Mouse (Mus musculus) c-Kit-negative CD71-positive TER-119-positive erythroid progenitor cells, embryonic 14.5 days (primary cell): ENCODE results near the gene Gm20532.

Experiments
- DNase-seq: peaks from one replicate; pipeline ENCODE4 v3.0.0-alpha.2; 2013; ENCODE audit warnings: low read depth, low spot score

The Gm20532 gene

DNA sequence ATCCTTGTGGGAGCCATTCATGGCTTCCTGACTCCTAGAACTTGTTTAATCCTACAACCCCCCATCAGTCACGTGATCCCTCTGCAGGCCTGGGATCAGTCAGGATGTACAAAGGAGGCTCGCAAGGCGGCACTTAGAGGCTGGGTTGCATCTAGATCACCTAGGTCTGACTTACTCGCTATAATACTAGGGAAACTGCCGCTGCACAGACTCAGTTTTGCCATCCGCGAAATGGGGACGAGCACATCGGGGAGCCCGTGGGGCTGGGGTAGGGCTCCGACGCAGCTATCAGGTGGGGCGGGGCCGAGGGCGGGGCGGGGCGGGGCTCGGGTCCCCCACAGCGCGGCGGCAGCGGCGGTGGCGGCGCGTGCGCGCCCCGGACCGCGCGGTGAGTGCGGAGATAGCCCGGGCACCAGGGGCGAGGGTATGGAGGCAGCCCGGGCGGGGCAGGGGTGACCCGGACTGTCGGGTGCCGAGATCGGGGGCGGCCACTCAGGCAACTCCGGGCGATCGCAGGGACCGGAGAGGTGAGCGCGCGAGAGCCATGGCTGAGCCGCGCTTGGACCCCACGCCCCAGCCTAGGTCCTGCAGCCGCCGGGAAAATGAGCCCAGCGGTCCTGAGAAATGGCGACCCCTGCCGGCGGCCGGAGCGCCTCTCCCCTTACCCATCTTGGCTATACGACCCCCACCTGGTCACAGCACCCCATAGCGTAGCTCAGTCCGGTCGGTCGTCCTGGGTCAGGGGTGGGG lies at the start of gene Gm20532:
Gm20532 (plus strand) TSS at position 346 of the 750 bp plus-strand sequence.
- no peak for DNase-seq

DNA sequence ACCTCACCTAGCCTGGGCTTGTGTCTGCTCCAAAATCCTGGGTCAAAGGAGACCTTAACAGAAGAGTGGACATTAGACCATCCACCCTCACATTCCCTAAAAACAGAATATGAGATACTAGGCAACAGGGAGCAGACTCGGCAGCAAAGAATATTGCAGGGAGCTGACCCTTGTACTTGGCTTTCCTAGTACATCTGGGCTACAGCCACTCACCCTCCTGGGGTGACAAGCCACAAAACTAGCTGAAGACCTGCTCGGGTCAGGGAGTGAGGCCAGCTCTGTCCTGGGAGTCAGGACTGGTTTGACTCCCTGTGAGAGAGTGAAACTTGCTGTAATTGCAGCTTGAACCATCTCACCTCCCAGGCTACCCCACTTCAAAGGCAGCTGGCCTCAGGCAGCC lies 46.9 kb upstream of the Gm20532 start:
- DNase-seq, result no peak

DNA sequence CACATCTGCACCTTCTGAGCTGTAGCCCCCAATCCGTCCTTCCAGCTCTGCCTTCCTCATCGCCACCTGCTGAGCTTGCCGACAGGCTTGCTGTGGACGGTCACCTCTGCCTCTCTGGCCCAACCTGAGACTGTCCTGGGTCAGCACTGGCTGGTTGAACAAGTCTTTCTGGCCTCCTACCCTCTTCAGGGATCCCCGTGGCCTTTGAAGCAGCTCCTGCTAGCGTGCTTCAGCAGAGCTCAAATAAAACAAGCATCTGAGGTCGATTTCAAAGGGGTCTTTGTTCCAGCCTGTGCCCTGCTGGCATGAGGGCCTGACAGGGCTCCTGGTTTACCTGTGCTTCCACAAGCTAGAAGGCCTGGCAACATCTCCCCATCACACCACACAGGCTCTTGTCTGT lies 45.7 kb upstream of the Gm20532 start:
- no peak for DNase-seq

DNA sequence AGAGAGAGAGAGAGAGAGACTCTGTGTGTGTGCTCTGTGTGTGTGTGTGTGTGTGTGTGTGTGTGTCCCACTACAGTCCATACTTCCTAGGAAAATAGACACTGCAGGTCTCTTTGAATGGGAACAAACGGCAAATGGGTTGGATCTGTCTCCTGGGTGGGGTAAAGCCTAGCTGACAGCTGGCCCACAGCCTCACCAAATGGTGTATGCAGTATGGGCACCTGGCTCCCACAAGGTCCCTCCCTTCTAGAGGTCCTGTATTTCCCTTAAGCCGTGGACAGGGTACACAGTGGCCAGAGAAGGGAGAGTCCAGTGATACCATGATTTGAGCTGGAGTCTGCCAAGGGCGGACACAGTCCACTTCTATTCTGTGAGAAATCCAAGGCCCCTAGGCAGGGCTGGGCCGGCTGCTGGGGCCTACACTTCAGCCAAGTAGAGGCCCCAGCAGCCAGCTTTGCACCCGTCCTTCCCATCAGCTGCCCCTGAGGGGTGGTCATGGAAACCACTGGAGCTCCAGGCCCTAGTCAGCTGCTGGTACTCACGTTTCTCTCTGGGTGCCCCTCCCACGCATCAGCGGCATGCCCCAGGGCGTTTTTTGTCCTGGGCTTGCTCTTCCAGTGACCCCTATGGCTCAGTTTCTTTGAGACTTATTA lies 45.1 kb upstream of the Gm20532 start:
- DNase-seq, result no peak

DNA sequence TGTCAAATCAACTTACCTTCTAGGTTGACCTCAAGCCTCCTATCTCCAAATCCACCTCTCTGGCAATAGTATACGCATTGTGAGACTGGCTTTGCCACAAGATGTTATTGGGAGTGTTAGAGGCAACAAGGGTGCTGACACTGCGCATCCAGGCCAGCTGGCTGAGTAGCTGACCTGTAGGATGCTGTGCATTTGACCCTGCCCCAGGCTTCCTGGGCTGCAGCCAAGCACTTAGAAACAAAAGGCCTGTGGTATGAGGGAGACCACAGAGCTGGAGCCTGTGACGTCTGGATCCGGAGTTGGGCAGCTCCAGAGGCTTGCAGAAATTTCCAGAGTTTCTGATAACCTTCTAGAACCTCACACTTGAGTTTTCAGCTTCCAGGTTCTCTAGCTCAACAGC lies 43.3 kb upstream of the Gm20532 start:
- no peak for DNase-seq

DNA sequence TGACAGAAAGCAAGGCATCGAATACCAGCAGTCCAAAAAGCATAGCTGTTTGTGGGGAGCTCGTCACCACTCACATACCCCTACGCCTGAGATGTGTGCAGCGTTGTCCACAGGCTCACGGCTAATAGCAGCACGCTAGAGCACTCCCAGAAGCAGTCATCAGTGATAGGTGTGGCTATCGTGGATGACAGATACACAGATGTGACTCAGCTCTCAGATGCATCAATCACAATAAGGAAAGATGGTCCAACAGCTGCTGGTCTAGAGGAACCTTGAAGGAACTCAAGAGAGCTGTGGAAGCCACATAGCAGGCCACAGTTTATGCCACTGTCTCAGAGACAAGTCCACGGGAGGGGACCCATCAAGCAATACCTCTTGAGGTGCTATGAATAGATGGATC lies 42.7 kb upstream of the Gm20532 start:
- no peak for DNase-seq

DNA sequence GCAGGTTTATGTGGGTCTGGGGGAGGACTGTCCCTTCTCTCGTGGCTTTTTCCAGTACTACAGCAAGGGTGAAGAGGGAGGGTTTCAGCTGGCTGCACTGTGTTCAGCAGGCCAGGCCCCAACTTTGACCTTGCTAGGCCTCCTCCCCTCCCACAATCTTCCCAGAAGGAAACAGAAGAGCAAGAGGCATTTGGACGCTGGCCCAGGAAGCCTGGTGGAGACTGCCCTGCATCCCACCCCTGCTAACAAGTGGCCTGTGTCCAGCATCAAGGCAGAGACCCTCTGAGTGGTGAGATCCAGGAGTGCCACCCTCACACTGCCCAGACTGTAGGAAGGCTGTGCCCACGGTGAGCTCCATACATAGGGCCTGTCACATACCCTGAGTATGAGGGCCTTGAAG lies 42.2 kb upstream of the Gm20532 start:
- no peak for DNase-seq

DNA sequence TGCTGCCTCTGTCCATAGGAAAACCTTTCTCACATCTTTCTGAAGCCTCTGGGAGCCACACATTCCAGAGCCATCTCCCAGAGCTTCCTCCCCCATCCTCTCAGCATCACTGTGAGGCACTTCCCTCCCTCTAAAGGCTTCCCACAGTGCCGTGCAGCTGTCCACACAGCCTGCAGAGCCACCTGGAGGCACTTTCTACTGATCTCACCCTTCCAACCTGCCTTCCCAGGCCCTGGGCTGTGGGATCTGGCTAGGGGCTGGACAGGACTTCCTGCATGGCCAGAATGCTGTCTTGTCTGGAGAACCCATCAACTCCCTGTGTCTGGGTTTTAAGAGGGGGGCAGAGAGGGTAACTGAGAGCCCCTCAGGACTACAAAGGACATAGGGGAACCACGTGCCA lies 39.0 kb upstream of the Gm20532 start:
- DNase-seq, result no peak

DNA sequence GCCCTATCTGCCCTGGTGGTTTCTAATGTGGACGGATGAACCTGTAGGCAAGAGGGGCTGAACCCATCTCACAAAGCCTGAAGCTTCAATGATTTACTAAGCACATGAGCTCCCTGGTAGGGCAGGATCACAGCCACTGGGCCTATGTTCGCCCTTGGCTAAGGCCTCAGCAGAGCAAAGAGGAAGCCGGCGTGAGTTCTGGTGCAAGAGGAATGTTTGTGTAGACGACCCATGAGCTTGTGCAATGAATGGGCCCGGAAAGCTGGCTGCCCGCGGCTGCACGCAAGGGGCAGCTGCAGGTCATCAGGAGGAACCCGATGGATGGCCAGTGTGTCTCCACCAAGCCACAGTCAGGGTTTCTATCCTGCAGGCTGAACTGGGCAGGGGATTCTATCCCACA lies 36.6 kb upstream of the Gm20532 start:
- no peak for DNase-seq

DNA sequence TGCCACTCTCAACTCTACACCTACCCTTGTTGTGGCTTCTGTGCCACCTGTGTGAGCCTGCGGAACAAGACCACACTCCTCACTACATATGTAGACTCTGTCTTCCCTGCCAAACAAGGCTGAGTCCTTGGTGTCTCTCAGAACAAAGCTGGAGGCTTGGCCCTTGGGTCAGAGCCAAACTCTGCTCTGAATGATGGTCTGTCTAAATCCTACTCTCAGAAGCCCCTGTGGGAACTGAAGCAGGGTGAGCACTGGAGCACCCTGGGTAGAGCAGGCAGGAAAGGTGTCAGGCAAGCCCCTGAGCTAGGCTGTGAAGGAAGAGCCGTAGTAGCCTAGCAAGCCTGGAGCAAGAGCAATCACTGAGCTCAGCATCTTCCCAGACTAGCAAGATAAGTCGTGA lies 36.2 kb upstream of the Gm20532 start:
- DNase-seq, result no peak

DNA sequence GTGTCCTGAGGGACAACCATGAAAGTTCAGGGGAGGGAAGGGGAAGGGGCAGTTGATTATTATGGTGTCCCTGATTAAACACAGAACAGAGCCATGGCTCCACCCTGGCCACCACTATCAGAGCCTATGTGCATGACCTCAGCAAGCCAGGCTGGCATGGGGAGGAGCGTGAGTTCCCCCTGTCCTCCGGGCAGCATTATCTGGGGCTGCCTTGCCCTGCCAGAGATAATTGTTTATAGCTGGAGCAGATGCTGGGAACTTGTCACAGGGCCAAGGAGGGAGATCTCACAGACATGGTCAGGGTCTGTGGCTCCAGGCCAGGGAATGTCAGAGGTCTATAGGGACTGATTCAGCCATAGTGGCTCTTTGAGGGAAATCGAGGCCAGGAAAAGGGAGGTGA lies 35.7 kb upstream of the Gm20532 start:
- no peak for DNase-seq

DNA sequence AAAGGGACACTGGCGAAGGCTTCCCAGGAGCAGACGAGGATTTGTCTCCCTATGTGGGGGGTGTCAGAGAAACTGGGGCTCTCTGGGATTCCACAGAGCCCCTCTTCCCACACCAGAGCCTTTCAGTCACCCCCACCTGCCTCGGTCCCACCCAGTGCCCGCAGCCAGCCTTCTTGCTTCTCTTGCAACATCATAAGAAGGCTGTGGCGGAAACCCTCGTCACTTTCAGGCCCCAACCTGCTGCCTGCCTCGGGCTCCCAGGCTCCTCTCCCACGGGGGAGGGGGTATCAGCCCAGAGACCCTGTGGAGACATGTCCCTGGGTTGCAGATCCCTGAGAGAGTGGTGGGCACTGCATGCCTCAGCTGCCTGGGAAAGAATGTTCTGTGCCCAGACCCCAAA lies 35.0 kb upstream of the Gm20532 start:
- DNase-seq, result no peak

DNA sequence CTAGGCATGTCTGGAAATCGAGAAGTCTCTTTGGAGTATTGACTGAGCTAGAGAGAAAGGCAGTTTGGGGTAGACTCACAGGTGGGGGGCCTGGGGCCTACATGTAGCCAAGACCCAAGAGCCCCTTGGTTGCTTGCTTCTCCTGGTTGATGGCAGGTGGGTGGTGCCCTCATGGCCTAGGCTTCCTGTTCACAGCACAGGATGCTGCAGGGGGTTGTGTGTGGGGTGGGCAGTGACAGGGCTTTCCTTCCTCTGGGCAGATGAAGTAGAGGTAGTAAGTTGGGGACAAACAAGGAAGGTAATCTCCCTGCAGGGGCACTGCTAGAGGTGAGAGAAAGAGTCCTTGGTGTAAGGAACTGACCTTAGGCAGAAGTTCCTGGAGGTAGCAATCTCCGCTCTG lies 34.4 kb upstream of the Gm20532 start:
- no peak for DNase-seq

DNA sequence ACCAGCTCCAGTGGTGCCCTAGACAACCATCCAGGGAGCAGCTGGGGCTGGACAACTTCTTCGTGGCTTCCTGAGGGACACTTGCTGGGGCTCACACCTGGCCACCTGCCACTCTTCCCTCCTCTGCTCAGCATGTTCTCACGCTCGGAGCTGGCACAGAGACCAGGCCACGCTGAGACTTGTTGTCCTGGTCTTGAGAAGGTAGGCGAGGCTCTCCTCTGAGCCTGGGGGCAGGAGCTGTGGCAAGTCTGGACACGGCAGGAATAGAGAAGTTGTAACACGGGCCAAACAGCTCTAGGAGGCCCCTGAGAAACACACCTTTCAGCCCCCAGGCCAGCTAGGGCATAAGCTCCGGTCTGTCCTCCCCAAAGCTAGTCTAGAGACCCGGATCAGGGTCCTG lies 32.5 kb upstream of the Gm20532 start:
- no peak for DNase-seq

DNA sequence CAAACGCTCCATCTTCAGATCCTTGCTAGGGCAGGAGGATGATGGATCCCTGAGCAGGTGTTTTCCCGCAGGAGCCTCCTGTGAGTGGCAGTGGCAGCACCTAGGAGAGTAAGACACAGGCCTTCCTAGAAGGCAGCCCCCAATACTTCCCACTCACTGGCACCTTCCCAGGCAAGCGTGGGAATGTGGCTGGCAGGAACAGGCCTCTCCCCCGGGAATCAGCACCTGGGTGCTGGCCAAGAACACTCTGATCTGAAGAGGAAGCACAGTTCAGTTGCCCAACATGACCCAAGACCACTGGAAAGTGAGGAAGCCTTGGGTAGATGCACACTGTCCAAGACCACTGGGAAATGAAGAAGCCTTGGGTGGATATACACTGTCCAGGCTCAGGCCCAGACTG lies 31.4 kb upstream of the Gm20532 start:
- DNase-seq, result no peak

DNA sequence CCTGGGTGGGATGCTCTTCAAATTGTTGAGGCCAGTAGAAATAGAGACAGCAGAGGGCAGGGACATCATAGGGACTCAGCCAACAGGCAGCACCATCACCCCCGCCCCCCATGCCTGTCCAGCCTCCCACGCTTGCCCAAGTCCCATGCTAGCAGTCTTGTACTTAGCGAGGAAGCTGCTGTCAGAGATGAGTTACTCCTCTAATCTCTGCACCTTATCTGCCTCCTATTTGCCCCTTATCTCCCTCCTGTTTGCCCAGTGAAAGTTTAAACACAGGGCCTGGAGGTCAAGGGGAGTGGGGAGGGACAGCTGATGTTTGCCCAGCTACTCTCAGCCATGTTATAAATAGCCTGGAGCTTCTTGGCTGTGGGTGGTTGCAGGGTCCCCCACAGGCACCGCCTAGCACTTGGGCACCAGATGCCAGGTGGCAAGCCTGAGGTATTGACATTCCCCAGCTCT lies 29.9 kb upstream of the Gm20532 start:
- DNase-seq, result no peak

DNA sequence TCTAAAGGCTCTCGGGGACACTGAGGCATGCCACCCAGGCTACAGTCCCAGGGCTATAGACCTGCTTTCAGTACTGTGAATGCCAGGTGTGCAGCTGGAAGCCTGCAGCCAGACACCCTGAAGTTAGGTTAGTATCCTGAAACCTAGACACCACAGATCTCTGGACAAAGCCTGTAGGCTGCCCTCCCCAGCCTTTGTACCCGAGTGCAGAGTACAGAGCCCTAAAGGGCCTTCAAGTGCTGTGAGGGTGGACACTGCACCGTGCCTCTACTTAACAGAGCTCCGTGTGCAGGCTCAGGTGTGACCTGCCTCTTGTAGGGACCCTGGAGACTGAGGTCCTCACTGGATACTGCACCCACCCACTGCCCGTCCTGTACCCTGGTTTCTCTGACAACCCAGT lies 25.9 kb upstream of the Gm20532 start:
- DNase-seq, result no peak

DNA sequence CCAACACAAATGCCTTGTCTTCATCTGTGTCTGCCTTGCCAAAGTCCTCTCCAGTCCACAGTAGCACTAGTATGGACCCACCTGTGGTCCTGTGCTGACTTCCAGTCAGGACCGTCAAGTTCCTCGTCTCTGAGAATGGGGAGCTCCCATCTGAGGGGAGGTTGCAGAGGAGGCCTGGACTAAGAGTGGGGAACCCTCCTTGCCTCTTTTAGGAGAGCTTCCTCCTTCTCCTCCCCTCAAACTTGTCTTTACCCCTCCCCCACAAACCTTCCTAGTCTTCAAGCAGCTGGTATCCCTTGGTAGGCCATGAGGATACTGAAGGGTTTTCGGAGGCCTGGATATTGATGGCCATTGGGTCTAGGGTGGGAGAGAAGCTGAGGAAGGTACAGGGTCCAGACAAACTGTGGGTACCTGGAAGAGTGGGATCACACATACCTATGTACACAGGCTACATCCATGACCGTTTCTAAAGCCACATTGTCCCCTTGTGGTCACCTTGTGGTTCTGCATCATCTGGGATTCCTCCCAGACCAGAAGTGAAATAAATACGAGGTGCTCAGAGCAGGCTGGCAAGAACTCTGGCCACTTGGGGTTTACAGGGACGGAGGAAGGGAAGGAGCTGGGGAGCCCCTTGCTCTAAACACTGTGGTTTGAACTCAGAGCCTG lies 25.0 kb upstream of the Gm20532 start:
- no peak for DNase-seq

DNA sequence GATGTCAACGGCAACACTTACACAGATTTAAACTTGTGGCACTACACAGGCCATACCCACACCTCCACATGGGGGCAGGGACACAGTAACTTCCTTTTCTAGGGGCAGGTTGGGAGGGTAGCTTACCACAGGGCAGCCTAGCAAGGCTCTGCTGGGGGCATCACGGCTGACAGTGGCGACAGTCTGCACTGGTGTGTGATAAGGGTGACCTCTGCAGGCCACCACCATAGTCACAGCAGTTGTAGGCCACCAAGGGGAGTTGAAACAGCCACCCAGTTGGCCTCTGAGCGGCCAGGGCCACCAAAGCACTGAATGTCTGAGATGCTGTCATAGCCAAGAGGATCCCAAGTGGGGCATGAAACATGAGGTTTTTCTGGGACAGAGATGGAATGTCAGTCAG lies 20.2 kb upstream of the Gm20532 start:
- no peak for DNase-seq

DNA sequence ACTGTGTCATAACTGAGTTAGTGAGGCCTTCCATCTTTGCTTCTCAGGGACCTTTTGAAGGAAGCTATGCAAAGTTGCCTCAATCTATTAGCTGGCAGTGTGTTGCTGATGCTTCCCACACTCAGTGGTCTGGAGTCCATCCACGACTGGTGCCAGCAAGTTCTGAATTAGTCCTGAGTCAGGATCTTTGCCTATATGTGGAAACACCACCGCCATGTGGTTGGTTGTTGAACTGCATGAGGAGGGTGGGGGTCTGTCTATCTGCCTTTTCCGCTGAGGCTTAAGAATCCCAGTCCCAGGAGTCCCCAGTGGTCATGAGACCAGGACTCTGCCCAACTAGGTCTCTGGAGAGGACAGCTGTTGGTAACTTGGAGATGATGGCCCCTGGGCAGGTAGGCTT lies 16.4 kb upstream of the Gm20532 start:
- DNase-seq, result no peak

DNA sequence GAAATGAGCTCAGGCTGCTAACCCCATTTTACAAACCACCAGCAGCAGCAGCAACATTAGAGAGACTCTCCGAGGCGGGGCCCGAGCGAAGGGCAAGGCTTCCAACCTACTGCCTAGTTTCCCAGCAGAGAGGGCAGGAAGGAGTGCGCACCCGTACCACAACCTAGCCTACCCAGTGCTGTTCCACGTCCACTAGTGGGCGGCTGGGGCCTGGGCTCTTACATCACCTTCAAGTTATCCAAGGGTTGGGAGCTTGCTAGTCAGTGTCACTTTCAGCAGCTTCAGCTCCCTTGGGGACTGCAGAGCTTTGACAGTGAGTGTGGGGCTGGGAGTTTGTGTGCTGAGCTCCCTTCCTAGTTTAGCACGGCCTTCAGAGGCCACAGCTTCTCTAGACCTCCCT lies 15.0 kb upstream of the Gm20532 start:
- no peak for DNase-seq

DNA sequence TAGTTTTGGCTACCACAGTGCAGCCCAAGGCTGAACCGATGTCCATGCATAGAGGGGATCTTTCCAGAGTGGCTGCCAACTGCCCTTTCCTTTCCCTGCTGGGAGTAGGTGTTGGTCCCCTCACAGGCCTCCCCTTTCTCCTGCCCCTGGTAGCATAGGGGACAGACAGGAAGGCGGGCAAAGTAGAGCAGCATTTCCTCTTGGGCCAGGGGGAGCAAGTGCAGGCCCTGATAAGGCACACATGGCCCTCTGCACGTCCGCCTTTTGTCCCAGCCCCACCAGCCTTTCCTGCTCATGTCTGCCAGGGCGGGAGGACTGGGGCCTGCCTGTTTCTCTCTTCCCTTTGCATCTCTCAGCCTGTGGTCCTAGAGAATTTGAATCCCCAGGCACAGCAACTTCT lies 14.6 kb upstream of the Gm20532 start:
- DNase-seq, result no peak

DNA sequence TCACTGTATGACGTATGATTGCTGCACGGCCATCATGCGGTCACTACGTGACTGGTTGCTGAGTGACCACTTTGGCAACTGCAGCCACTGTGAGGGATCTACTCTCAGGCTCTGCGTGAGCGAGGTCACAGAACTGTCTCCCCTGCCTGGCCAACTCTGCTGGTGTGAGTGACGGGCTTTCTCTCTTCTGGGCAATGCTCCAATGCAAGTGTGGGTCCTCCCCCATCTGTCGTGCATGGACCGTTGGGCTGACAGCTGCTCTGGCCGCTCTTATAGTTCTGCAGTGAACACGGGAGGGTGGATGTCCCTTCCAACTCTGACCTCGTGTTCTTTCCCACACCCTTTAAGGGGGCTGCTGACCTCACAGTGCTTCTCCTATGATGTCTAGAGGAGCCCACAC lies 13.0 kb upstream of the Gm20532 start:
- DNase-seq, result no peak
